ENCODE assay signal across 22 mouse cellular contexts in genomic region chr6:127641077-127641801, GRCm38 (mm10).
DNase-seq lines count a peak whose midpoint lies in the region; ATAC-seq and TF ChIP-seq lines count a peak whose summit lies in the region.
"Had no signal": no experiment of that assay in that cellular context is flagged by ENCODE, and none has a peak within 500 bp of the region (broad histone marks: within the 10 kb centered on the region; RNA-seq: fewer than 3 reads in every experiment).

No protein-coding gene starts in this region.

- ATAC-seq in hindbrain, embryonic 15.5 days (ENCODE audit: low FRiP score, low read depth): peak; percentile 52; the same call in 1 of the 2 replicates
- no peak for ATAC-seq in hindbrain, postnatal 0 days
- ATAC-seq in stomach, postnatal 0 days (ENCODE audit: low FRiP score, low TSS enrichment): peak; percentile 56; the same call in 1 of the 2 replicates
- ATAC-seq: activated CD4-positive, CD25-positive, alpha-beta regulatory T cell, adult 4 months; CD4-positive, CD25-positive, alpha-beta regulatory T cell, adult 4 months; forebrain, embryonic 13.5 days had no signal

- no peak overlapping the region for H3K4me2 ChIP-seq in hindbrain, embryonic 15.5 days
- H3K4me2 ChIP-seq in hindbrain, postnatal 0 days (ENCODE audit: low read depth, low read length): no peak overlapping the region
- H3K4me2 ChIP-seq in stomach, postnatal 0 days (replicated peaks; ENCODE audit: low read depth): no peak overlapping the region
- H3K4me2 ChIP-seq: forebrain, embryonic 13.5 days; hindbrain, embryonic 13.5 days; limb, embryonic 13.5 days; liver, embryonic 13.5 days had no signal

- no peak overlapping the region for H3K27ac ChIP-seq in hindbrain, embryonic 15.5 days (replicated peaks)
- no peak overlapping the region for H3K27ac ChIP-seq in hindbrain, postnatal 0 days
- 0 out of 2 replicates have a peak overlapping the region, but pooled peaks have one; percentile 27 for H3K27ac ChIP-seq in embryonic fibroblast, embryonic 13.5 days (ENCODE audit: insufficient read depth, low read length)
- H3K27ac ChIP-seq in stomach, postnatal 0 days (replicated peaks): no peak overlapping the region
- H3K27ac ChIP-seq: forebrain, embryonic 13.5 days; hindbrain, embryonic 13.5 days; limb, embryonic 13.5 days; liver, embryonic 13.5 days had no signal

- H3K9ac ChIP-seq in hindbrain, embryonic 15.5 days: no peak overlapping the region
- H3K9ac ChIP-seq in hindbrain, postnatal 0 days (replicated peaks; ENCODE audit: low read length): no peak overlapping the region
- no peak overlapping the region for H3K9ac ChIP-seq in stomach, postnatal 0 days (ENCODE audit: low read length)
- H3K9ac ChIP-seq: forebrain, embryonic 13.5 days; hindbrain, embryonic 13.5 days; limb, embryonic 13.5 days; liver, embryonic 13.5 days had no signal

- 69% methylated on average over 8 of the region's 8 CpGs for WGBS in hindbrain, embryonic 15.5 days
- WGBS in hindbrain, postnatal 0 days: 72% methylated on average over 8 of the region's 8 CpGs
- WGBS in stomach, postnatal 0 days: 55% methylated on average over 8 of the region's 8 CpGs

- H3K4me1 ChIP-seq in hindbrain, embryonic 15.5 days (replicated peaks): peaks cover 10% of the 10 kb centered on the region
- no peaks in the 10 kb centered on the region for H3K4me1 ChIP-seq in hindbrain, postnatal 0 days (ENCODE audit: insufficient read depth, low read length)
- peaks cover 7% of the 10 kb centered on the region; the same call in 1 of the 2 replicates for H3K4me1 ChIP-seq in embryonic fibroblast, embryonic 13.5 days (ENCODE audit: control insufficient read depth, insufficient read depth, low read length)
- H3K4me1 ChIP-seq in stomach, postnatal 0 days (replicated peaks; ENCODE audit: control insufficient read depth, insufficient read depth): no peaks in the 10 kb centered on the region
- H3K4me1 ChIP-seq: forebrain, embryonic 13.5 days; limb, embryonic 13.5 days; liver, embryonic 13.5 days had no signal

- no peak for TF ChIP-seq POLR2A in embryonic fibroblast, embryonic 13.5 days (IDR thresholded peaks at IDR 0.05; ENCODE audit: low read depth, low read length)

- no peak for TF ChIP-seq CTCF in hindbrain, postnatal 0 days (IDR thresholded peaks at IDR 0.05; ENCODE audit: low read depth)
- TF ChIP-seq CTCF in embryonic fibroblast, embryonic 13.5 days (IDR thresholded peaks at IDR 0.05; ENCODE audit: borderline replicate concordance, insufficient read depth, low read length): no peak
- no peak for TF ChIP-seq CTCF in stomach, postnatal 0 days (IDR thresholded peaks at IDR 0.05; ENCODE audit: low read depth)

- no peaks in the 10 kb centered on the region for H3K9me3 ChIP-seq in hindbrain, embryonic 15.5 days
- no peaks in the 10 kb centered on the region for H3K9me3 ChIP-seq in hindbrain, postnatal 0 days (ENCODE audit: low read length)
- no peaks in the 10 kb centered on the region for H3K9me3 ChIP-seq in stomach, postnatal 0 days (ENCODE audit: control insufficient read depth, low read length)
- H3K9me3 ChIP-seq: forebrain, embryonic 13.5 days; hindbrain, embryonic 13.5 days; limb, embryonic 13.5 days; liver, embryonic 13.5 days had no signal

- no peak for DNase-seq in hindbrain, postnatal 0 days (ENCODE audit: low spot score)
- peak; percentile 68 for DNase-seq in urinary bladder, postnatal 14 days (ENCODE audit: low spot score)
- DNase-seq in urinary bladder, adult 2 months (ENCODE audit: low spot score): no peak
- peak; percentile 58 for DNase-seq in stomach, postnatal 0 days (ENCODE audit: low spot score)
- DNase-seq in layer of hippocampus, postnatal 25 days (ENCODE audit: extremely low spot score in 1 of 2, low spot score in 1 of 2): no peak
- DNase-seq: adrenal gland, postnatal 10 days; cerebellum, adult 18-20 months; cerebellum, postnatal 36 days; gastrocnemius, postnatal 14 days; heart, postnatal 14 days; kidney, adult 11 months; liver, embryonic 13.5 days; lung, postnatal 14 days; retina, postnatal 1 day; thymus, postnatal 14 days had no signal

- H3K36me3 ChIP-seq in hindbrain, embryonic 15.5 days: no peaks in the 10 kb centered on the region
- H3K36me3 ChIP-seq in hindbrain, postnatal 0 days (ENCODE audit: insufficient read depth, low read length): no peaks in the 10 kb centered on the region
- H3K36me3 ChIP-seq in stomach, postnatal 0 days (ENCODE audit: control insufficient read depth, insufficient read depth, low read length): no peaks in the 10 kb centered on the region
- H3K36me3 ChIP-seq: hindbrain, embryonic 13.5 days; limb, embryonic 13.5 days; liver, embryonic 13.5 days had no signal

- H3K4me3 ChIP-seq in hindbrain, embryonic 15.5 days: no peak overlapping the region
- H3K4me3 ChIP-seq in hindbrain, postnatal 0 days (ENCODE audit: low read length): no peak overlapping the region
- H3K4me3 ChIP-seq in embryonic fibroblast, embryonic 13.5 days (ENCODE audit: insufficient read depth, low read length): no peak overlapping the region
- no peak overlapping the region for H3K4me3 ChIP-seq in stomach, postnatal 0 days (ENCODE audit: low read depth, low read length)
- H3K4me3 ChIP-seq: forebrain, embryonic 13.5 days; hindbrain, embryonic 13.5 days; limb, embryonic 13.5 days; liver, embryonic 13.5 days had no signal

- TF ChIP-seq EP300 in stomach, postnatal 0 days (optimal IDR thresholded peaks at IDR 0.05): no peak

- no peaks in the 10 kb centered on the region for H3K27me3 ChIP-seq in hindbrain, embryonic 15.5 days
- no peaks in the 10 kb centered on the region for H3K27me3 ChIP-seq in hindbrain, postnatal 0 days (ENCODE audit: insufficient read depth, low read length)
- no peaks in the 10 kb centered on the region for H3K27me3 ChIP-seq in stomach, postnatal 0 days (ENCODE audit: control insufficient read depth, insufficient read depth, low read length)
- H3K27me3 ChIP-seq: forebrain, embryonic 13.5 days; hindbrain, embryonic 13.5 days; limb, embryonic 13.5 days; liver, embryonic 13.5 days had no signal

Comparison
In these comparisons a context has a peak if more than half of its experiments do, and no peak if none do; other contexts are left out.
1. DNase-seq: peak in urinary bladder, postnatal 14 days (single experiment) and stomach, postnatal 0 days (single experiment); none in hindbrain, postnatal 0 days (single experiment), urinary bladder, adult 2 months (single experiment) and layer of hippocampus, postnatal 25 days (0 of 2).